Mouse (Mus musculus): ENCODE measurements around the gene Gm9887. TPM values are rescaled to one million over a fixed set of nuclear protein-coding genes. Genes with fewer than 3 reads are reported as not detected.
A peak's percentile ranks its signal among the peaks of the same experiment; 100 is the strongest.
"Not testable (repeated sequence)": the region's sequence is repeated elsewhere in the genome, so short reads cannot be mapped to it uniquely, and the experiment has no call there.

The Gm9887 gene
- total RNA-seq, 1 experiment from 2014 or later: 0.69 TPM

- no peak for ATAC-seq (replicated peaks in 1 of 2; ENCODE audit: insufficient read depth in 1 of 2, low FRiP score in 2 of 2, low TSS enrichment in 1 of 2, low read depth in 1 of 2, poor library complexity in 2 of 2, severe bottlenecking in 2 of 2)
Observed at GRCm38 (mm10) chr12:69390000-69390698, 17.9 kb upstream of the Gm9887 start.

GRCm38 (mm10) chr12:69389273-69389938 lies 17.1 kb upstream of the Gm9887 start:
- no peak for ATAC-seq (replicated peaks in 1 of 2; ENCODE audit: insufficient read depth in 1 of 2, low FRiP score in 2 of 2, low TSS enrichment in 1 of 2, low read depth in 1 of 2, poor library complexity in 2 of 2, severe bottlenecking in 2 of 2)

- no peak for ATAC-seq (replicated peaks in 1 of 2; ENCODE audit: insufficient read depth in 1 of 2, low FRiP score in 2 of 2, low TSS enrichment in 1 of 2, low read depth in 1 of 2, poor library complexity in 2 of 2, severe bottlenecking in 2 of 2)
Observed at GRCm38 (mm10) chr12:69388321-69388869, 16.1 kb upstream of the Gm9887 start.

GRCm38 (mm10) chr12:69386281-69386732 lies 14.0 kb upstream of the Gm9887 start:
- ATAC-seq (replicated peaks in 1 of 2; ENCODE audit: insufficient read depth in 1 of 2, low FRiP score in 2 of 2, low TSS enrichment in 1 of 2, low read depth in 1 of 2, poor library complexity in 2 of 2, severe bottlenecking in 2 of 2): not testable (repeated sequence)

- no peak for ATAC-seq (replicated peaks in 1 of 2; ENCODE audit: insufficient read depth in 1 of 2, low FRiP score in 2 of 2, low TSS enrichment in 1 of 2, low read depth in 1 of 2, poor library complexity in 2 of 2, severe bottlenecking in 2 of 2)
Observed at GRCm38 (mm10) chr12:69385542-69386280, 13.5 kb upstream of the Gm9887 start.

GRCm38 (mm10) chr12:69384606-69385005 lies 12.3 kb upstream of the Gm9887 start:
- ATAC-seq (replicated peaks in 1 of 2; ENCODE audit: insufficient read depth in 1 of 2, low FRiP score in 2 of 2, low TSS enrichment in 1 of 2, low read depth in 1 of 2, poor library complexity in 2 of 2, severe bottlenecking in 2 of 2): no peak

- no peak for ATAC-seq (replicated peaks in 1 of 2; ENCODE audit: insufficient read depth in 1 of 2, low FRiP score in 2 of 2, low TSS enrichment in 1 of 2, low read depth in 1 of 2, poor library complexity in 2 of 2, severe bottlenecking in 2 of 2)
Observed at GRCm38 (mm10) chr12:69382880-69383279, 10.6 kb upstream of the Gm9887 start.

GRCm38 (mm10) chr12:69378558-69379454 lies 6.5 kb upstream of the Gm9887 start:
- no peak for ATAC-seq (replicated peaks in 1 of 2; ENCODE audit: insufficient read depth in 1 of 2, low FRiP score in 2 of 2, low TSS enrichment in 1 of 2, low read depth in 1 of 2, poor library complexity in 2 of 2, severe bottlenecking in 2 of 2)

- not testable (repeated sequence) for ATAC-seq (replicated peaks in 1 of 2; ENCODE audit: insufficient read depth in 1 of 2, low FRiP score in 2 of 2, low TSS enrichment in 1 of 2, low read depth in 1 of 2, poor library complexity in 2 of 2, severe bottlenecking in 2 of 2)
Observed at GRCm38 (mm10) chr12:69377636-69378035, 5.4 kb upstream of the Gm9887 start.

GRCm38 (mm10) chr12:69377188-69377587 lies 4.9 kb upstream of the Gm9887 start:
- no peak for ATAC-seq (replicated peaks in 1 of 2; ENCODE audit: insufficient read depth in 1 of 2, low FRiP score in 2 of 2, low TSS enrichment in 1 of 2, low read depth in 1 of 2, poor library complexity in 2 of 2, severe bottlenecking in 2 of 2)

GRCm38 (mm10) chr12:69376132-69376531 lies 3.9 kb upstream of the Gm9887 start:
- ATAC-seq (replicated peaks in 1 of 2; ENCODE audit: insufficient read depth in 1 of 2, low FRiP score in 2 of 2, low TSS enrichment in 1 of 2, low read depth in 1 of 2, poor library complexity in 2 of 2, severe bottlenecking in 2 of 2): no peak

GRCm38 (mm10) chr12:69373850-69374766 lies 1.9 kb upstream of the Gm9887 start:
- no peak for ATAC-seq (replicated peaks in 1 of 2; ENCODE audit: insufficient read depth in 1 of 2, low FRiP score in 2 of 2, low TSS enrichment in 1 of 2, low read depth in 1 of 2, poor library complexity in 2 of 2, severe bottlenecking in 2 of 2)

- peak in 1 of 2 experiments; percentile 23; a peak in 2 of 4 replicates for ATAC-seq (replicated peaks in 1 of 2; ENCODE audit: insufficient read depth in 1 of 2, low FRiP score in 2 of 2, low TSS enrichment in 1 of 2, low read depth in 1 of 2, poor library complexity in 2 of 2, severe bottlenecking in 2 of 2)
Observed at GRCm38 (mm10) chr12:69372731-69373331, 573 bp upstream of the Gm9887 start.

- peak; percentile 63 to 67 for ATAC-seq (replicated peaks in 1 of 2; ENCODE audit: insufficient read depth in 1 of 2, low FRiP score in 2 of 2, low TSS enrichment in 1 of 2, low read depth in 1 of 2, poor library complexity in 2 of 2, severe bottlenecking in 2 of 2)
Observed at GRCm38 (mm10) chr12:69371421-69371853, 821 bp downstream of the Gm9887 start.

- no peak for ATAC-seq (replicated peaks in 1 of 2; ENCODE audit: insufficient read depth in 1 of 2, low FRiP score in 2 of 2, low TSS enrichment in 1 of 2, low read depth in 1 of 2, poor library complexity in 2 of 2, severe bottlenecking in 2 of 2)
Observed at GRCm38 (mm10) chr12:69370936-69371335, 1.3 kb downstream of the Gm9887 start.

GRCm38 (mm10) chr12:69367557-69367956 lies 4.7 kb downstream of the Gm9887 start:
- no peak for ATAC-seq (replicated peaks in 1 of 2; ENCODE audit: insufficient read depth in 1 of 2, low FRiP score in 2 of 2, low TSS enrichment in 1 of 2, low read depth in 1 of 2, poor library complexity in 2 of 2, severe bottlenecking in 2 of 2)

All from hematopoietic stem cell, adult 5-6 weeks (primary cell).